Mouse (Mus musculus) MEL (cell line): ENCODE measurements around the gene Myo5a. TPM values are rescaled to one million over a fixed set of nuclear protein-coding genes. Genes with fewer than 3 reads are reported as not detected.

Experiments used
- DNase-seq: peaks from one replicate; pipeline ENCODE4 v3.0.0; 2011; ENCODE audit warnings: low read depth, low spot score
- H3K27ac ChIP-seq: 2 replicates; pipeline ENCODE4 v1.5.1; 2012; ENCODE audit warnings: low read depth, mild to moderate bottlenecking, control low read depth, low read length, moderate library complexity; ENCODE audit not compliant: control insufficient read depth
- H3K27me3 ChIP-seq, 2 experiments: fragments of 150-350 bp in 1 of 2; sonication (generic) in 1 of 2; 2 replicates each; pipeline ENCODE4 v1.6.1; 2012; ENCODE audit warnings: low read length in 2 of 2, mild to moderate bottlenecking in 2 of 2, improper control_type of control experiment in 1 of 2, moderate library complexity in 1 of 2; ENCODE audit not compliant: insufficient read depth in 2 of 2, control insufficient read depth in 1 of 2
- H3K36me3 ChIP-seq, 2 experiments: 2 replicates each; pipeline ENCODE4 v1.6.1; 2012 to 2014; ENCODE audit warnings: low read length in 2 of 2, improper control_type of control experiment in 1 of 2, inconsistent platforms in 1 of 2, mild to moderate bottlenecking in 1 of 2; ENCODE audit not compliant: insufficient read depth in 2 of 2, control insufficient read depth in 1 of 2
- H3K4me1 ChIP-seq, 2 experiments: fragments of 150-350 bp in 1 of 2; sonication (generic) in 1 of 2; 2 replicates each; pipeline ENCODE4 v1.6.1; 2012; ENCODE audit warnings: low read length in 2 of 2, improper control_type of control experiment in 1 of 2, mild to moderate bottlenecking in 1 of 2; ENCODE audit not compliant: insufficient read depth in 2 of 2, control insufficient read depth in 1 of 2
- H3K4me3 ChIP-seq, 2 experiments: fragments of 150-350 bp in 1 of 2; sonication (generic) in 1 of 2; 2 replicates each; pipeline ENCODE4 v1.5.1; 2012; ENCODE audit warnings: low read depth in 2 of 2, low read length in 2 of 2, mild to moderate bottlenecking in 2 of 2, moderate library complexity in 2 of 2, control low read depth in 1 of 2, improper control_type of control experiment in 1 of 2; ENCODE audit not compliant: control insufficient read depth in 1 of 2, insufficient read depth in 1 of 2
- H3K79me2 ChIP-seq: 2 replicates; pipeline ENCODE4 v1.6.1; 2012; ENCODE audit warnings: mild to moderate bottlenecking, low read length, moderate library complexity; ENCODE audit not compliant: control insufficient read depth, poor library complexity, insufficient read depth
- H3K9ac ChIP-seq: 2 replicates; pipeline ENCODE4 v1.6.1; 2012; ENCODE audit warnings: low read depth, mild to moderate bottlenecking, control low read depth, low read length, moderate library complexity; ENCODE audit not compliant: control insufficient read depth, poor library complexity, severe bottlenecking
- H3K9me3 ChIP-seq: fragments of 150-350 bp; sonication (generic); replicated peaks from 2 replicates; pipeline ENCODE4 v1.6.1; 2012; ENCODE audit warnings: mild to moderate bottlenecking, low read length, improper control_type of control experiment, moderate library complexity; ENCODE audit not compliant: insufficient read depth
- BHLHE40 ChIP-seq: IDR thresholded peaks from 2 replicates; pipeline ENCODE4 v1.6.1; 2012; ENCODE audit warnings: low read depth, mild to moderate bottlenecking, inconsistent platforms, low read length, improper control_type of control experiment, borderline replicate concordance
- CHD2 ChIP-seq: IDR thresholded peaks from 2 replicates; pipeline ENCODE4 v1.6.1; 2011; ENCODE audit warnings: low read length, improper control_type of control experiment
- CTCF ChIP-seq, 3 experiments: IDR thresholded peaks in 2 of 3; conservative IDR thresholded peaks in 1 of 3; 2 replicates each; pipeline ENCODE4 v1.5.1; 2011 to 2012; ENCODE audit warnings: low read length in 3 of 3, low read depth in 2 of 3, mild to moderate bottlenecking in 2 of 3, improper control_type of control experiment in 1 of 3, inconsistent platforms in 1 of 3, mixed read lengths in 1 of 3, moderate library complexity in 1 of 3; ENCODE audit not compliant: control insufficient read depth in 1 of 3, insufficient read depth in 1 of 3, poor library complexity in 1 of 3, severe bottlenecking in 1 of 3
- E2F4 ChIP-seq: IDR thresholded peaks from 2 replicates; pipeline ENCODE4 v1.6.1; 2011; ENCODE audit warnings: low read depth, low read length, improper control_type of control experiment, borderline replicate concordance
- HCFC1 ChIP-seq: IDR thresholded peaks from 2 replicates; pipeline ENCODE4 v1.6.1; 2012; ENCODE audit warnings: low read depth, mild to moderate bottlenecking, inconsistent platforms, low read length, improper control_type of control experiment, moderate library complexity
- KAT2A ChIP-seq: conservative IDR thresholded peaks from 2 replicates; pipeline ENCODE4 v1.6.1; 2012; ENCODE audit warnings: low read depth, low read length, improper control_type of control experiment, inconsistent platforms
- MAFK ChIP-seq: IDR thresholded peaks from 2 replicates; pipeline ENCODE4 v1.6.1; 2011; ENCODE audit warnings: low read depth, mild to moderate bottlenecking, low read length, improper control_type of control experiment, borderline replicate concordance
- MAZ ChIP-seq: IDR thresholded peaks from 2 replicates; pipeline ENCODE4 v1.6.1; 2012; ENCODE audit warnings: low read depth, mild to moderate bottlenecking, inconsistent platforms, low read length, improper control_type of control experiment
- MXI1 ChIP-seq: IDR thresholded peaks from 2 replicates; pipeline ENCODE4 v1.6.1; 2011; ENCODE audit warnings: mild to moderate bottlenecking, low read depth, low read length, improper control_type of control experiment
- MYC ChIP-seq: IDR thresholded peaks from 2 replicates; pipeline ENCODE4 v1.6.1; 2011; ENCODE audit warnings: low read depth, mild to moderate bottlenecking, low read length, improper control_type of control experiment, moderate library complexity
- NELFE ChIP-seq: IDR thresholded peaks from 2 replicates; pipeline ENCODE4 v1.6.1; 2011; ENCODE audit warnings: low read depth, low read length, improper control_type of control experiment
- NRF1 ChIP-seq: IDR thresholded peaks from 2 replicates; pipeline ENCODE4 v1.6.1; 2014; ENCODE audit warnings: low read depth, mild to moderate bottlenecking, inconsistent platforms, low read length, improper control_type of control experiment, moderate library complexity; ENCODE audit not compliant: poor library complexity, insufficient read depth, severe bottlenecking
- POLR2AphosphoS2 ChIP-seq: IDR thresholded peaks from 2 replicates; pipeline ENCODE4 v1.6.1; 2011; ENCODE audit warnings: low read length, improper control_type of control experiment
- POLR2AphosphoS5 ChIP-seq: IDR thresholded peaks from 2 replicates; pipeline ENCODE4 v1.6.1; 2012; ENCODE audit warnings: low read depth, borderline replicate concordance, mild to moderate bottlenecking, inconsistent platforms, low read length, moderate library complexity, mixed read lengths
- RAD21 ChIP-seq: IDR thresholded peaks from 2 replicates; pipeline ENCODE4 v1.6.1; 2011; ENCODE audit warnings: mild to moderate bottlenecking, low read depth, low read length, improper control_type of control experiment
- SIN3A ChIP-seq: IDR thresholded peaks from 2 replicates; pipeline ENCODE4 v1.6.1; 2012; ENCODE audit warnings: low read length, improper control_type of control experiment, inconsistent platforms
- SMC3 ChIP-seq: IDR thresholded peaks from 2 replicates; pipeline ENCODE4 v1.6.1; 2011; ENCODE audit warnings: low read depth, low read length, improper control_type of control experiment
- TAL1 ChIP-seq: IDR thresholded peaks from 2 replicates; pipeline ENCODE4 v1.6.1; 2012; ENCODE audit warnings: mild to moderate bottlenecking, inconsistent platforms, low read length, moderate library complexity, mixed read lengths
- TBP ChIP-seq: IDR thresholded peaks from 2 replicates; pipeline ENCODE4 v1.8.0; 2011; ENCODE audit warnings: low read depth, low read length, improper control_type of control experiment
- UBTF ChIP-seq: IDR thresholded peaks from 2 replicates; pipeline ENCODE4 v1.6.1; 2012; ENCODE audit warnings: low read depth, mild to moderate bottlenecking, inconsistent platforms, low read length, improper control_type of control experiment, moderate library complexity, borderline replicate concordance; ENCODE audit not compliant: insufficient read depth
- USF1 ChIP-seq: IDR thresholded peaks from 2 replicates; pipeline ENCODE4 v1.6.1; 2014; ENCODE audit warnings: low read depth, mild to moderate bottlenecking, inconsistent platforms, low read length, improper control_type of control experiment, moderate library complexity
- USF2 ChIP-seq, 2 experiments: IDR thresholded peaks; 2 replicates each; pipeline ENCODE4 v1.6.1; 2011 to 2012; ENCODE audit warnings: improper control_type of control experiment in 2 of 2, low read length in 2 of 2, borderline replicate concordance in 1 of 2, inconsistent platforms in 1 of 2, low read depth in 1 of 2, mild to moderate bottlenecking in 1 of 2; ENCODE audit not compliant: insufficient read depth in 1 of 2
- ZC3H11A ChIP-seq: IDR thresholded peaks from 2 replicates; pipeline ENCODE4 v1.6.1; 2012; ENCODE audit warnings: low read depth, mild to moderate bottlenecking, inconsistent platforms, low read length, improper control_type of control experiment
- ZKSCAN1 ChIP-seq: IDR thresholded peaks from 2 replicates; pipeline ENCODE4 v1.6.1; 2012; ENCODE audit warnings: low read depth, mild to moderate bottlenecking, inconsistent platforms, low read length, improper control_type of control experiment, moderate library complexity
- ZNF384 ChIP-seq: IDR thresholded peaks from 2 replicates; pipeline ENCODE4 v1.6.1; 2012; ENCODE audit warnings: low read depth, mild to moderate bottlenecking, inconsistent platforms, low read length, improper control_type of control experiment
- polyA plus RNA-seq, 2 experiments: library from polyadenylated mRNA; stranded (reverse) in 1 of 2; unstranded in 1 of 2; fragments of >175 nt in 1 of 2; fragments of >200 nt in 1 of 2; gene quantifications; 2 replicates each; pipeline versions ENCODE4 v1.2.1 to v1.2.4; 2012; ENCODE audit warnings: low replicate concordance in 2 of 2, low read depth in 1 of 2; ENCODE audit not compliant: insufficient read length in 2 of 2, insufficient read depth in 1 of 2, missing spikeins in 1 of 2
- total RNA-seq: library from RNA; depleted of rRNA; stranded (reverse); fragments of 300-350 nt; gene quantifications from 2 replicates; pipeline ENCODE4 v1.2.3, GENCODE M21; 2012

Myo5a gene
- total and polyA plus RNA-seq, 3 experiments = 18.9 to 208 (median 49.0) TPM

DNA sequence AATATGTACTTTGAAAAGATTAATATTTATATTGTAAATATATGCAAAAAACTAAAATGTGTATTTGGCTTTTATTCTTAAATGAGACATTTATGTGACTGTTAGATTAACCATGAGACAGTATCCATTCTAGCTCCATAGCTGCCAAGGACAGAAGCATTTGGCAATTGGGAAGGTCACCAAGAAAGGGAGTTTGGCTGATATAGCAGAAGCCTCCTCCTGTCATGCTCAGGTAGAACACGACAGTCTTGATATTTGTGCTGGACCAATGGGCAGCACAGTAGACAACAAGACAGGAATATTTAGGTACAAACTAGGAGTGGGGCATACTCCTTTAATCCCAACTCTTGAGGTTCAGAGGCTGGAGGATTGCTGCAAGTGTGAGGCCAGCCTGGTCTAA is 38.4 kb upstream of the Myo5a start:
- H3K27ac ChIP-seq = no peak overlapping the region
- H3K9me3 ChIP-seq = no peaks in the 10 kb centered on the region
- H3K79me2 ChIP-seq = no peaks in the 10 kb centered on the region
- TF ChIP-seq POLR2AphosphoS5 = no peak
- TF ChIP-seq POLR2AphosphoS2 = no peak
- TF ChIP-seq BHLHE40 = no peak
- no peak for TF ChIP-seq UBTF
- TF ChIP-seq USF1 = no peak
- no peak for TF ChIP-seq SMC3
- TF ChIP-seq MXI1 = no peak
- TF ChIP-seq TBP = no peak
- TF ChIP-seq ZKSCAN1 = no peak
- TF ChIP-seq NELFE = no peak
- TF ChIP-seq E2F4 = no peak
- TF ChIP-seq USF2 (IDR thresholded peaks at IDR 0.05; ENCODE audit: borderline replicate concordance in 1 of 2, insufficient read depth in 1 of 2, low read depth in 1 of 2, low read length in 2 of 2) = no peak
- TF ChIP-seq NRF1 = no peak
- TF ChIP-seq TAL1 = no peak
- no peak for TF ChIP-seq ZC3H11A
- TF ChIP-seq MAFK = no peak
- no peak for TF ChIP-seq MYC
- no peak for TF ChIP-seq ZNF384
- no peak for TF ChIP-seq CHD2
- TF ChIP-seq, all 39 proteins: peak for 0
- Histone ChIP-seq H3K4me1 (no peaks in the 10 kb centered on the region), H3K36me3 (no peaks in the 10 kb centered on the region), H3K9ac (no peak overlapping the region), H3K27me3 (no peaks in the 10 kb centered on the region), H3K4me3 (no peak overlapping the region)
- DNase-seq = no peak

GRCm38 (mm10) chr9:75033141-75033540 is 37.7 kb upstream of the Myo5a start:
- TF ChIP-seq SIN3A = 0 out of 2 replicates have a peak, but pooled peaks have one; percentile 31
- no peak for TF ChIP-seq MAZ
- peak; percentile 67 for TF ChIP-seq ZNF384
- peak; percentile 75 for TF ChIP-seq SMC3
- TF ChIP-seq RAD21 = peak; percentile 50
- peak in 2 of 3 experiments; percentile 38 to 67; a peak in 4 of 6 replicates for TF ChIP-seq CTCF (IDR thresholded peaks at IDR 0.05 in 2 of 3, conservative IDR thresholded peaks at IDR 0.05 in 1 of 3; ENCODE audit: control insufficient read depth in 1 of 3, insufficient read depth in 1 of 3, low read depth in 2 of 3, low read length in 3 of 3, poor library complexity in 1 of 3, severe bottlenecking in 1 of 3)
- TF ChIP-seq KAT2A = no peak
- TF ChIP-seq MAFK = no peak
- TF ChIP-seq ZC3H11A = peak; percentile 34
- no peak for TF ChIP-seq HCFC1
- TF ChIP-seq, all 39 proteins: peak for 6
- Histone ChIP-seq H3K79me2 (peaks cover 5% of the 10 kb centered on the region), H3K27ac (no peak overlapping the region), H3K4me1 (no peaks in the 10 kb centered on the region), H3K9me3 (no peaks in the 10 kb centered on the region), H3K27me3 (no peaks in the 10 kb centered on the region), H3K9ac (no peak overlapping the region), H3K4me3 (no peak overlapping the region), H3K36me3 (no peaks in the 10 kb centered on the region)
- peak; percentile 67 for DNase-seq
